Mouse (Mus musculus) CH12.LX (cell line): ENCODE measurements around the gene Dlec1.

Experiments
- CTCF ChIP-seq, 2 experiments: IDR thresholded peaks in 1 of 2; conservative IDR thresholded peaks in 1 of 2; 2 replicates each; pipeline ENCODE4 v1.5.1; 2011 to 2012; ENCODE audit warnings: low read depth in 2 of 2, low read length in 2 of 2, improper control_type of control experiment in 1 of 2, inconsistent platforms in 1 of 2, mild to moderate bottlenecking in 1 of 2, moderate library complexity in 1 of 2
- POLR2AphosphoS2 ChIP-seq: IDR thresholded peaks from 2 replicates; pipeline ENCODE4 v1.6.1; 2011; ENCODE audit warnings: low read depth, low read length, improper control_type of control experiment
- ZMIZ1 ChIP-seq: IDR thresholded peaks from 2 replicates; pipeline ENCODE4 v1.6.1; 2012; ENCODE audit warnings: low read depth, mild to moderate bottlenecking, inconsistent platforms, low read length, improper control_type of control experiment

GRCm38 (mm10) chr9:119167608-119168007 lies 65.3 kb downstream of the Dlec1 start:
- no peak for TF ChIP-seq POLR2AphosphoS2
- no peak for TF ChIP-seq ZMIZ1
- TF ChIP-seq CTCF (conservative IDR thresholded peaks at IDR 0.05 in 1 of 2, IDR thresholded peaks at IDR 0.05 in 1 of 2; ENCODE audit: low read depth in 2 of 2, low read length in 2 of 2) = no peak
